Mouse (Mus musculus): ENCODE data around the gene Cpa4. TPM values are rescaled to one million over a fixed set of nuclear protein-coding genes. Genes with fewer than 3 reads are reported as not detected.

Cpa4 gene
- polyA plus RNA-seq, 1 experiment from 2014 or later = 1.3 TPM

GRCm38 (mm10) chr6:30574945-30575344, 6.8 kb downstream of the Cpa4 start:
- WGBS = 90% methylated on average over 1 of the region's 1 CpGs
- Histone ChIP-seq H3K9ac (ENCODE audit: low read length) (no peak overlapping the region), H3K4me2 (ENCODE audit: low read depth, low read length) (no peak overlapping the region), H3K27me3 (ENCODE audit: control insufficient read depth, insufficient read depth, low read length) (no peaks in the 10 kb centered on the region), H3K36me3 (ENCODE audit: control insufficient read depth, insufficient read depth) (no peaks in the 10 kb centered on the region), H3K27ac (ENCODE audit: low read length) (no peak overlapping the region), H3K9me3 (replicated peaks; ENCODE audit: control insufficient read depth, low read length) (no peaks in the 10 kb centered on the region), H3K4me3 (ENCODE audit: low read length) (no peak overlapping the region), H3K4me1 (ENCODE audit: control insufficient read depth, insufficient read depth, low read length) (peaks cover 20% of the 10 kb centered on the region)
- ATAC-seq (replicated peaks; ENCODE audit: extremely low read depth, insufficient read depth, low FRiP score) = no peak

GRCm38 (mm10) chr6:30576477-30577203, 8.5 kb downstream of the Cpa4 start:
- H3K36me3 ChIP-seq (ENCODE audit: control insufficient read depth, insufficient read depth) = no peaks in the 10 kb centered on the region
- H3K27ac ChIP-seq (ENCODE audit: low read length) = no peak overlapping the region
- peaks cover 16% of the 10 kb centered on the region for H3K4me1 ChIP-seq (ENCODE audit: control insufficient read depth, insufficient read depth, low read length)
- H3K27me3 ChIP-seq (ENCODE audit: control insufficient read depth, insufficient read depth, low read length) = no peaks in the 10 kb centered on the region
- no peaks in the 10 kb centered on the region for H3K9me3 ChIP-seq (replicated peaks; ENCODE audit: control insufficient read depth, low read length)
- WGBS = 82% methylated on average over 17 of the region's 17 CpGs
- H3K9ac ChIP-seq (ENCODE audit: low read length) = no peak overlapping the region
- no peak overlapping the region for H3K4me3 ChIP-seq (ENCODE audit: low read length)
- H3K4me2 ChIP-seq (ENCODE audit: low read depth, low read length) = no peak overlapping the region
- no peak for ATAC-seq (replicated peaks; ENCODE audit: extremely low read depth, insufficient read depth, low FRiP score)

- WGBS = 80% methylated on average over 17 of the region's 17 CpGs
- no peaks in the 10 kb centered on the region for H3K36me3 ChIP-seq (ENCODE audit: control insufficient read depth, insufficient read depth)
- no peaks in the 10 kb centered on the region for H3K9me3 ChIP-seq (replicated peaks; ENCODE audit: control insufficient read depth, low read length)
- no peak overlapping the region for H3K27ac ChIP-seq (ENCODE audit: low read length)
- no peak for ATAC-seq (replicated peaks; ENCODE audit: extremely low read depth, insufficient read depth, low FRiP score)
- no peaks in the 10 kb centered on the region for H3K27me3 ChIP-seq (ENCODE audit: control insufficient read depth, insufficient read depth, low read length)
- H3K4me3 ChIP-seq (ENCODE audit: low read length) = no peak overlapping the region
- no peak overlapping the region for H3K9ac ChIP-seq (ENCODE audit: low read length)
- no peaks in the 10 kb centered on the region for H3K4me1 ChIP-seq (ENCODE audit: control insufficient read depth, insufficient read depth, low read length)
- no peak overlapping the region for H3K4me2 ChIP-seq (ENCODE audit: low read depth, low read length)
Observed at GRCm38 (mm10) chr6:30579961-30580840, 12.0 kb downstream of the Cpa4 start.

GRCm38 (mm10) chr6:30580841-30581176, 12.6 kb downstream of the Cpa4 start:
- ATAC-seq (replicated peaks; ENCODE audit: extremely low read depth, insufficient read depth, low FRiP score) = no peak
- Histone ChIP-seq H3K9me3 (replicated peaks; ENCODE audit: control insufficient read depth, low read length) (no peaks in the 10 kb centered on the region), H3K9ac (ENCODE audit: low read length) (no peak overlapping the region), H3K4me3 (ENCODE audit: low read length) (no peak overlapping the region), H3K4me1 (ENCODE audit: control insufficient read depth, insufficient read depth, low read length) (no peaks in the 10 kb centered on the region), H3K36me3 (ENCODE audit: control insufficient read depth, insufficient read depth) (no peaks in the 10 kb centered on the region), H3K27ac (ENCODE audit: low read length) (no peak overlapping the region), H3K27me3 (ENCODE audit: control insufficient read depth, insufficient read depth, low read length) (no peaks in the 10 kb centered on the region), H3K4me2 (ENCODE audit: low read depth, low read length) (no peak overlapping the region)
- WGBS = 62% methylated on average over 8 of the region's 8 CpGs

GRCm38 (mm10) chr6:30586886-30587442, 18.8 kb downstream of the Cpa4 start:
- H3K27ac ChIP-seq (ENCODE audit: low read length) = no peak overlapping the region
- no peak for ATAC-seq (replicated peaks; ENCODE audit: extremely low read depth, insufficient read depth, low FRiP score)
- no peak overlapping the region for H3K4me3 ChIP-seq (ENCODE audit: low read length)
- no peak overlapping the region for H3K9ac ChIP-seq (ENCODE audit: low read length)
- H3K27me3 ChIP-seq (ENCODE audit: control insufficient read depth, insufficient read depth, low read length) = no peaks in the 10 kb centered on the region
- no peak overlapping the region for H3K4me2 ChIP-seq (ENCODE audit: low read depth, low read length)
- H3K9me3 ChIP-seq (replicated peaks; ENCODE audit: control insufficient read depth, low read length) = no peaks in the 10 kb centered on the region
- 0 out of 2 replicates have a peak, but pooled peaks cover 3% of the 10 kb centered on the region for H3K4me1 ChIP-seq (ENCODE audit: control insufficient read depth, insufficient read depth, low read length)
- 49% methylated on average over 7 of the region's 7 CpGs for WGBS
- H3K36me3 ChIP-seq (ENCODE audit: control insufficient read depth, insufficient read depth) = no peaks in the 10 kb centered on the region

GRCm38 (mm10) chr6:30589819-30590218, 21.6 kb downstream of the Cpa4 start:
- no peak for ATAC-seq (replicated peaks; ENCODE audit: extremely low read depth, insufficient read depth, low FRiP score)
- Histone ChIP-seq H3K4me3 (ENCODE audit: low read length) (no peak overlapping the region), H3K9ac (ENCODE audit: low read length) (no peak overlapping the region), H3K4me2 (ENCODE audit: low read depth, low read length) (no peak overlapping the region), H3K4me1 (ENCODE audit: control insufficient read depth, insufficient read depth, low read length) (0 out of 2 replicates have a peak, but pooled peaks cover 3% of the 10 kb centered on the region), H3K9me3 (replicated peaks; ENCODE audit: control insufficient read depth, low read length) (no peaks in the 10 kb centered on the region), H3K27ac (ENCODE audit: low read length) (peak overlapping the region; percentile 35; the same call in 1 of the 2 replicates), H3K27me3 (ENCODE audit: control insufficient read depth, insufficient read depth, low read length) (no peaks in the 10 kb centered on the region), H3K36me3 (ENCODE audit: control insufficient read depth, insufficient read depth) (no peaks in the 10 kb centered on the region)
- WGBS = 25% methylated on average over 2 of the region's 2 CpGs

- ATAC-seq (replicated peaks; ENCODE audit: extremely low read depth, insufficient read depth, low FRiP score) = no peak
- H3K27ac ChIP-seq (ENCODE audit: low read length) = no peak overlapping the region
- no peaks in the 10 kb centered on the region for H3K9me3 ChIP-seq (replicated peaks; ENCODE audit: control insufficient read depth, low read length)
- 0 out of 2 replicates have a peak, but pooled peaks cover 3% of the 10 kb centered on the region for H3K4me1 ChIP-seq (ENCODE audit: control insufficient read depth, insufficient read depth, low read length)
- H3K4me3 ChIP-seq (ENCODE audit: low read length) = no peak overlapping the region
- WGBS = 59% methylated on average over 5 of the region's 5 CpGs
- H3K9ac ChIP-seq (ENCODE audit: low read length) = no peak overlapping the region
- H3K4me2 ChIP-seq (ENCODE audit: low read depth, low read length) = no peak overlapping the region
- no peaks in the 10 kb centered on the region for H3K36me3 ChIP-seq (ENCODE audit: control insufficient read depth, insufficient read depth)
- H3K27me3 ChIP-seq (ENCODE audit: control insufficient read depth, insufficient read depth, low read length) = no peaks in the 10 kb centered on the region
Observed at GRCm38 (mm10) chr6:30591851-30592404, 23.8 kb downstream of the Cpa4 start.

- Histone ChIP-seq H3K27ac (ENCODE audit: low read length) (no peak overlapping the region), H3K4me2 (ENCODE audit: low read depth, low read length) (no peak overlapping the region), H3K9me3 (replicated peaks; ENCODE audit: control insufficient read depth, low read length) (no peaks in the 10 kb centered on the region), H3K4me1 (ENCODE audit: control insufficient read depth, insufficient read depth, low read length) (0 out of 2 replicates have a peak, but pooled peaks cover 3% of the 10 kb centered on the region), H3K27me3 (ENCODE audit: control insufficient read depth, insufficient read depth, low read length) (no peaks in the 10 kb centered on the region), H3K36me3 (ENCODE audit: control insufficient read depth, insufficient read depth) (no peaks in the 10 kb centered on the region), H3K4me3 (ENCODE audit: low read length) (no peak overlapping the region), H3K9ac (ENCODE audit: low read length) (no peak overlapping the region)
- WGBS = 76% methylated on average over 10 of the region's 10 CpGs
- ATAC-seq (replicated peaks; ENCODE audit: extremely low read depth, insufficient read depth, low FRiP score) = no peak
Observed at GRCm38 (mm10) chr6:30592417-30592974, 24.3 kb downstream of the Cpa4 start.

Data from heart, embryonic 16.5 days (tissue).